26 mouse cellular contexts compared by ENCODE assay signal in the genomic region with DNA sequence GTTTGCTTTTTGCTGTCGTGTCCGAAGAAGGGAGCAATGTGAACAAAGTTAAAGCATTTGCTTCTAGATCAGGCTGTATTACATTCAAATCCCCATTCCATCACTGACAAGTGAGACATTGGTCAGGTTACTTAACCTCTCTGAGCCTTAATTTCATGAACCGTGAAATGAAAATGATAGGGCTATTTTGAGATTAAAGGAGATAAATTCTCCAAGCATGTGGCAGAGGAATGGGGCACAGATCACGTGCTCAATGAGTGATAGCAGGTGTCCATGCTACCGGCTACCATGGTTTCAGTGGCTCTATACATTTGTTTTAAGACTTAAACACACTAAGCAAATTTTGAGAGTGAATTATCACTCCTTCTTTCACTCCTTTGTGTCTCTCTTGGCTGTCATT.
"Had no signal": no experiment of that assay in that cellular context is flagged by ENCODE, and none has a peak within 500 bp of the region (broad histone marks: within the 10 kb centered on the region; RNA-seq: fewer than 3 reads in every experiment).

No protein-coding gene starts in this region.

- H3K9me3 ChIP-seq: heart, embryonic 10.5 days; heart, embryonic 12.5 days; hindbrain, embryonic 10.5 days; hindbrain, embryonic 12.5 days; intestine, embryonic 15.5 days; limb, embryonic 10.5 days; limb, embryonic 12.5 days; liver, embryonic 13.5 days; liver, embryonic 15.5 days had no signal

- DNase-seq: gastrocnemius, adult 2 months; gastrocnemius, postnatal 10 days; gastrocnemius, postnatal 25 days; heart, adult 18-20 months; heart, postnatal 10 days; heart, postnatal 4 days; kidney, adult 9 months; kidney, postnatal 14 days; kidney, postnatal 4 days; liver; liver, embryonic 13.5 days had no signal

- H3K4me3 ChIP-seq: gastrocnemius, adult 2 months; heart, embryonic 10.5 days; heart, embryonic 12.5 days; hindbrain, embryonic 10.5 days; hindbrain, embryonic 12.5 days; intestine, embryonic 15.5 days; layer of hippocampus, adult 2 months; left cerebral cortex, adult 2 months; limb, embryonic 10.5 days; limb, embryonic 12.5 days; liver, embryonic 13.5 days; liver, embryonic 15.5 days had no signal

- H3K27me3 ChIP-seq: heart, embryonic 12.5 days; hindbrain, embryonic 12.5 days; intestine, embryonic 15.5 days; limb, embryonic 12.5 days; liver, embryonic 13.5 days; liver, embryonic 15.5 days had no signal

- H3K4me1 ChIP-seq: heart, embryonic 10.5 days; heart, embryonic 12.5 days; hindbrain, embryonic 12.5 days; intestine, embryonic 15.5 days; limb, embryonic 12.5 days; liver, embryonic 13.5 days; liver, embryonic 15.5 days had no signal

- ATAC-seq: hindbrain, embryonic 16.5 days; inflammation-experienced regulatory T-cells, adult 6 months; intestine, embryonic 15.5 days; intestine, postnatal 0 days had no signal

- H3K27ac ChIP-seq: gastrocnemius, adult 2 months; heart, embryonic 10.5 days; hindbrain, embryonic 10.5 days; hindbrain, embryonic 12.5 days; hindbrain, embryonic 14.5 days; intestine, embryonic 15.5 days; layer of hippocampus, adult 2 months; left cerebral cortex, adult 2 months; limb, embryonic 10.5 days; limb, embryonic 12.5 days; liver, embryonic 13.5 days; liver, embryonic 15.5 days had no signal

- H3K9ac ChIP-seq: heart, embryonic 12.5 days; hindbrain, embryonic 12.5 days; hindbrain, embryonic 14.5 days; intestine, embryonic 15.5 days; limb, embryonic 12.5 days; liver, embryonic 13.5 days; liver, embryonic 15.5 days had no signal

- H3K4me2 ChIP-seq: heart, embryonic 12.5 days; hindbrain, embryonic 12.5 days; hindbrain, embryonic 14.5 days; intestine, embryonic 15.5 days; limb, embryonic 12.5 days; liver, embryonic 11.5 days; liver, embryonic 13.5 days; liver, embryonic 15.5 days had no signal

- H3K36me3 ChIP-seq: heart, embryonic 10.5 days; heart, embryonic 12.5 days; hindbrain, embryonic 10.5 days; hindbrain, embryonic 12.5 days; intestine, embryonic 15.5 days; limb, embryonic 10.5 days; limb, embryonic 12.5 days; liver, embryonic 13.5 days; liver, embryonic 15.5 days had no signal
